20 mouse cellular contexts compared by ENCODE assay signal in the genomic region with DNA sequence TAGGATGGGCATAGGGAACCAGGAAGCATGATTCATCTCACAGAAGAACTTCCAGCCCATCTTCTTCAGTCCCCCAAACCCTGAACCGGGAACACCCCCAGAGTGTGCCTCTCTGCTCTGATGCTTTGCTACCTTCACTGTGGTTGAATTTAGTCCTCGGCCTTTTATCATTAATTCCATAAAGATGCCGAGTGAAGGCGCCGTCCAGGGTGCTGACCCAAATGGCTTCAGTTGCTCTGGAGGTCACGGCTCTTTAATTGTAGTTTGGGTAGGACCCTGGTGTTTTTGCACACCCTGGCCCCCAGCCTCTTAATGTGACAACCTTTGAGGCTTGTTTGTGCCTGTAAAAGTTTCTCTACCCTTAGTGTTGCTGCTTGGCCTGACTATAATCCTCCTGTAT.
DNase-seq lines count a peak whose midpoint lies in the region; ATAC-seq and TF ChIP-seq lines count a peak whose summit lies in the region.
"Had no signal": no experiment of that assay in that cellular context is flagged by ENCODE, and none has a peak within 500 bp of the region (broad histone marks: within the 10 kb centered on the region; RNA-seq: fewer than 3 reads in every experiment).

No protein-coding gene starts in this region.

- no peak overlapping the region for H3K27ac ChIP-seq in kidney, adult 2 months (ENCODE audit: insufficient read depth, low read depth, low read length)
- no peak overlapping the region for H3K27ac ChIP-seq in hindbrain, embryonic 14.5 days
- H3K27ac ChIP-seq: embryonic facial prominence, embryonic 13.5 days; forebrain, embryonic 12.5 days; gastrocnemius, adult 2 months; heart, embryonic 13.5 days; hindbrain, embryonic 10.5 days; hindbrain, embryonic 15.5 days had no signal

- no peak for ATAC-seq in hindbrain, embryonic 14.5 days (ENCODE audit: low FRiP score)
- ATAC-seq: forebrain, embryonic 16.5 days; intestine, embryonic 16.5 days had no signal

- no peaks in the 10 kb centered on the region for H3K9me3 ChIP-seq in hindbrain, embryonic 14.5 days (ENCODE audit: control insufficient read depth, low read length)
- H3K9me3 ChIP-seq: embryonic facial prominence, embryonic 13.5 days; forebrain, embryonic 12.5 days; heart, embryonic 13.5 days; hindbrain, embryonic 10.5 days; hindbrain, embryonic 15.5 days had no signal

- TF ChIP-seq POLR2A in kidney, adult 2 months (IDR thresholded peaks at IDR 0.05; ENCODE audit: low read depth, low read length), result no peak

- no peaks in the 10 kb centered on the region for H3K27me3 ChIP-seq in kidney, adult 2 months (replicated peaks; ENCODE audit: control insufficient read depth, insufficient read depth, low read length)
- no peaks in the 10 kb centered on the region for H3K27me3 ChIP-seq in hindbrain, embryonic 14.5 days (ENCODE audit: control insufficient read depth, insufficient read depth, low read length)
- H3K27me3 ChIP-seq: embryonic facial prominence, embryonic 13.5 days; forebrain, embryonic 12.5 days; heart, embryonic 13.5 days; hindbrain, embryonic 15.5 days had no signal

- WGBS in kidney, adult 2 months, result 65% methylated on average over 6 of the region's 6 CpGs
- WGBS in hindbrain, embryonic 14.5 days, result 89% methylated on average over 6 of the region's 6 CpGs

- H3K4me2 ChIP-seq in hindbrain, embryonic 14.5 days (replicated peaks), result no peak overlapping the region
- H3K4me2 ChIP-seq: embryonic facial prominence, embryonic 13.5 days; forebrain, embryonic 12.5 days; heart, embryonic 13.5 days; hindbrain, embryonic 15.5 days had no signal

- peak; percentile 18 for DNase-seq in adrenal gland, postnatal 14 days
- DNase-seq in adrenal gland, postnatal 25 days, result no peak
- peak; percentile 38 for DNase-seq in kidney, postnatal 10 days
- no peak for DNase-seq in kidney, adult 2 months
- DNase-seq in ES-CJ7 (ENCODE audit: low read depth, low spot score) (peak; percentile 12), ZHBTc4 (ENCODE audit: low read depth, low spot score) (peak; percentile 44)
- no peak for DNase-seq in left cerebral cortex, postnatal 36 days (ENCODE audit: low spot score in 2 of 2)
- no peak for DNase-seq in hindbrain, embryonic 14.5 days (ENCODE audit: low spot score)
- DNase-seq: cerebellum, adult 18-20 months; cerebellum, adult 9-11 months; cerebellum, postnatal 36 days; gastrocnemius, adult 2 months; gastrocnemius, postnatal 25 days had no signal

- H3K36me3 ChIP-seq in kidney, adult 2 months (ENCODE audit: control insufficient read depth, insufficient read depth, low read length), result no peaks in the 10 kb centered on the region
- no peaks in the 10 kb centered on the region for H3K36me3 ChIP-seq in hindbrain, embryonic 14.5 days (replicated peaks; ENCODE audit: control insufficient read depth, insufficient read depth)
- H3K36me3 ChIP-seq: embryonic facial prominence, embryonic 13.5 days; forebrain, embryonic 12.5 days; heart, embryonic 13.5 days; hindbrain, embryonic 10.5 days; hindbrain, embryonic 15.5 days had no signal

- intact Hi-C loops in left cerebral cortex, postnatal 36 days (cut with DNase I), result no loop called here

- no peak overlapping the region for H3K9ac ChIP-seq in hindbrain, embryonic 14.5 days
- H3K9ac ChIP-seq: embryonic facial prominence, embryonic 13.5 days; forebrain, embryonic 12.5 days; heart, embryonic 13.5 days; hindbrain, embryonic 15.5 days had no signal

- no peaks in the 10 kb centered on the region for H3K4me1 ChIP-seq in kidney, adult 2 months (ENCODE audit: control insufficient read depth, insufficient read depth, low read length)
- H3K4me1 ChIP-seq in hindbrain, embryonic 14.5 days (replicated peaks; ENCODE audit: control insufficient read depth, insufficient read depth, low read length), result no peaks in the 10 kb centered on the region
- H3K4me1 ChIP-seq: embryonic facial prominence, embryonic 13.5 days; forebrain, embryonic 12.5 days; heart, embryonic 13.5 days; hindbrain, embryonic 10.5 days had no signal

- TF ChIP-seq CTCF in kidney, adult 2 months (conservative IDR thresholded peaks at IDR 0.05; ENCODE audit: insufficient read depth, insufficient read length, low read depth, low read length), result no peak

- H3K4me3 ChIP-seq in kidney, adult 2 months (ENCODE audit: insufficient read depth, low read depth, low read length), result no peak overlapping the region
- H3K4me3 ChIP-seq in hindbrain, embryonic 14.5 days (replicated peaks; ENCODE audit: low read length), result no peak overlapping the region
- H3K4me3 ChIP-seq: embryonic facial prominence, embryonic 13.5 days; forebrain, embryonic 12.5 days; gastrocnemius, adult 2 months; heart, embryonic 13.5 days; hindbrain, embryonic 10.5 days; hindbrain, embryonic 15.5 days had no signal

Comparison
In these comparisons a context has a peak if more than half of its experiments do, and no peak if none do; other contexts are left out.
1. DNase-seq: peak in adrenal gland, postnatal 14 days (single experiment), kidney, postnatal 10 days (single experiment), ES-CJ7 (single experiment) and ZHBTc4 (single experiment); none in adrenal gland, postnatal 25 days (single experiment), kidney, adult 2 months (single experiment), left cerebral cortex, postnatal 36 days (0 of 2) and hindbrain, embryonic 14.5 days (single experiment).